Mouse (Mus musculus) retina, embryonic 14.5 days (tissue): Measurements from ENCODE around the gene Agap1.
"Not testable (repeated sequence)": the region's sequence is repeated elsewhere in the genome, so short reads cannot be mapped to it uniquely, and the experiment has no call there.

Source experiments
- DNase-seq: peaks from one replicate; pipeline ENCODE4 v3.0.0-alpha.2; 2015; ENCODE audit warnings: low spot score

Gene Agap1

DNA sequence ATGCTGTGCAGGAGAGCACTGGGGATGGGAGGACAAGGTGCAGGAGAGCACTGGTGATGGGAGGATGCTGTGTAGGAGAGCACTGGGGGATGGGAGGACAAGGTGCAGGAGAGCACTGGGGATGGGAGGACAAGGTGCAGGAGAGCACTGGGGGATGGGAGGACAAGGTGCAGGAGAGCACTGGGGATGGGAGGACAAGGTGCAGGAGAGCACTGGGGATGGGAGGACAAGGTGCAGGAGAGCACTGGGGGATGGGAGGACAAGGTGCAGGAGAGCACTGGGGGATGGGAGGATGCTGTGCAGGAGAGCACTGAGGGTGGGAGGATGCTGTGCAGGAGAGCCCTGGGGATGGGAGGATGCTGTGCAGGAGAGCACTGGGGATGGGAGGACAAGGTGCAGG is 47.3 kb downstream of the Agap1 start:
- not testable (repeated sequence) for DNase-seq

DNA sequence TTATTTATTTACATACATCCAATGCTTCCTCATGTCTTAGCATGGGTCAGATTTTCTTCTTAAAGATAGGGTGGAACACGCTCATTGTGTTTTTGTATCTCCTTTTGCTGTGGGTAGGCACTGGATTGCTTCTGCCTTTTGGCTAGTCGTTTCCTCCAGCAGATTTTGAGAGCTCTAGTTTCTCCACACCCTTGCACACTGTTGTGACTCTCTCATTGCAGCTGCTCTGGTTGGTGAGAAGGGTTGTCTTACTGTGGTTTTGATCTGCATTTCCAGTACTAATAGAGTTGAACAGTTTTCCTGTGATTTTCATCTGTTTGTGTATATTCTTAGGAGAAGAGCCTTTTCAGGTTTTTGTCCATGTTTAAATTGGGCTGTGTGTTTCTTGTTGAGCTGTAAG is 54.6 kb downstream of the Agap1 start:
- no peak for DNase-seq

DNA sequence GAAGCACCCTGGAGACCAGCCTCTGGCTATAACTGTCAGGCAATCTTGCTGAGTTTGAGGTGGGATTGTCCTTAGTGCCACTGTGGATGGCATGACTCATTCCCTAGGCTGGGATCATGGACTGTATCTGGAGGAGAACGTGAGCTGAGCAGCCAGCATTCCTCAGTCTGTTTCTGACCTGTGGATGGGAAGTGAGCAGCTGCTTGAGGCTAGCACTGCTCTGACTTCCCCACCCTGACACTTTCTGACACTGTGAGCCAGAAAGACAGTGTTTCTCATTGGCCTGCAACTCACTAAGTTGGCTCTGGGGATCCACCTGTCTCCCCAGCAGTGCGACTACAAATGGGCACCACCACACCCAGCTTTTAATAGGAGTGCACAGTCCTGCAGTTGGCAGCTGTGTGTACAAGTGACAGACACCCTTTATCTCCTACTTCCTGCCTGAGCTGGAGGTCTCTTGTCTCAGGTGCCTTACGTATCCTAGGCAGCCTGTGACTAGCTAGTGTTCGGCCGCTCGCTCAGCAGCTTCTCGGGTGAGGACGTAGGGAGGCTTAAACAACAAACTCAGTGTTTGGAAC is 55.2 kb downstream of the Agap1 start:
- DNase-seq, result no peak

DNA sequence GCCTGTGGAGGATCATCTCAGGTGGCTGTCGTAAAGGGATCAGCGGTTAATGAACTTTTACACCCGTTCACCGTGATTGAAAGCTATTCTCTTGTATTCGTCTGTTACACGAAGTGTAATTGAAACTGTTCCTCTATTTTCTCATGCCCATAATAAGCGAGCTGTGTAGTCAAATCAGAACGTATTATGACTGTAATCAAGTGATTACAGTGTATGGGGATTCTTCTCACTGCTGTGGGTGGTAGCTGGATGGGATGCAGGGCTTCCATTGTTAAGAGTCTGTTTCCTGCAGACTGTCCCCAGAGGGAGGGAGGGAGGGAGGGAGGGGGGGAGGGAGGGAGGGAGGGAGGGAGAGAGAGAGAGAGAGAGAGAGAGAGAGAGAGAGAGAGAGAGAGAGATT is 56.1 kb downstream of the Agap1 start:
- no peak for DNase-seq

- DNase-seq, result no peak
Observed at GRCm38 (mm10) chr1:89513616-89514283, 59.1 kb downstream of the Agap1 start.

- DNase-seq, result no peak
Observed at GRCm38 (mm10) chr1:89515808-89516560, 61.4 kb downstream of the Agap1 start.

GRCm38 (mm10) chr1:89517817-89518216 is 63.2 kb downstream of the Agap1 start:
- DNase-seq, result no peak

DNA sequence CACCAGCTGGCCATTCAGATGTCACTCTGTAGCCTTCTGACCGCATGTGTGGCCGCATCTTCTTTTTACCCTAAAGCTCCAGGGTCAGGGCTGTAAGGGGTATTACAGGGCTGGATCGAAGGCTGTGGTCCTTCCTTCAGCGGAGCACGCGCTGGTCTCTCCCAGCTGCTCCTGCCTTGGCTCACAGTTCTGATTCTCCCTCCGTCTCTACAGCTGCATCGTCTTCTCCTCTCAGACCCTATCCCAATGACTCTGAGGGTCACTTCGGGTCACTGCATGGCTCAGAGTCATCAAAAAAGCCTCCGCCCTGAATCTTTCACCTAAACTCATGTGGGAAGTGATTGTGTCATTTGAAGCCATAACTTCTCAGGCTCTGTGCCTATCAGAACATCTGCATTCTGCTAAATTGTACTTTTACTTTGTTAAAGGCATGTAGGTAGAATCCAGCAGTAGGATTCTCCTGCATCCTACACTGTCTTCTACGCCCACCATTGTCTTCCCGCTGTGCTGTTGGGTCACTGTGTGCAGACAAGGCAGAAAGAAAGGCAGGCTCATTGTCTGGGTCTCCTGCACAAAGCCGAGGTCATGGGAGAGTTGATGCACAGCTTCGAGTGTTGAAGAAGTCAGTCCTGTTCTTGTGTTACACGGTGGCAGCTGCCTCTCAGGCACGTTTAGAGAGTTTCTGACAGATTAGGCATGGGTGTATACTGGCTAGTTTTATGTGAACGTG is 65.5 kb downstream of the Agap1 start:
- no peak for DNase-seq

DNA sequence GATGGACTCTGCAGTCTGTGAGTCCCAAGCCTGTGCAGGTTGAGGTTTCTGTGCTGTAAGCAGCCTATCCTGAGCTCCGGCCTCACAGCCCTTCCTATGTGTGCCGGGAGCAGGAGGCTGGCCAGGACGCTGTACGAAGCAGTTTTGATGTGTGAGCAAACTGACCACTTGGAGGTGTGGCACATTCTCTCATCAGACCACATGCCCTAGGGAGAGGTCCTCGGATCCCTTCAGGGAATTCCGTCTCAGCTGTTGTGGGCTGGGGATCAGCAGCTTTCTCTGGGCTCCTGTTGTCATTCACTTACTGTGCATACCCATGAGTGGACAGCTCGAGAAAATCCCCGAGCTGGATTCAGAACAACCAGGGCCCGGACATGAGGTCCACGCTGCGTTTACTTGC is 66.8 kb downstream of the Agap1 start:
- DNase-seq, result no peak

DNA sequence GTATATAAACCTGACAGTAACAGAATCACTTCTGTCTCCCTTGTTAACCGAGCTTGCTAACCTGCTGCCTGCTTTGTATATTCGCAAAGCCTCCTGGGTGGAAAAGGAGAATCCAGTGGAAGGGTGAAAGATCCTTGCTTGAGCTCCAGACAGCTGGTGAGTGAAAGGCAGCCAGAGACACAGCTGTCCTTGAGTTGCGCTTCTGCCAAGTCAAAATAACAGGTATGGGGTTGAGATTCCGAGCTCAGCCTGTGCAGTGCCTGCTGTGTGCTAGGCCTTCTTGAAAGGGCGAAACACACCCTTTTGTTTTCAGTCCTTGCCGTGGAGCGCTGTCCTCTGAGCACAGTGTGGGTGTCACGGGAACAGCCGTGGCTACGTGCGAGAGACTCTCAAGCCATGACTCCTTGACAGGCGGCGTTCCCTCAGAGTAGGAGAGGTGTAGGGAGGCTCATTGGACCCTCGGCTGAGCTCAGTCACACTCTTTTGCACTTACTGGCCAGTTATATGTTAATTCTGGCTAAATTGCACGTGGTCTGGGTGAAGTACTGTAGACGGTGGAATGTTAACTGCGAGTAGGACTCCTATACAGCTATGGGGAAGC is 67.4 kb downstream of the Agap1 start:
- no peak for DNase-seq

- DNase-seq, result peak; percentile 95
Observed at GRCm38 (mm10) chr1:89524369-89524768, 69.8 kb downstream of the Agap1 start.

DNA sequence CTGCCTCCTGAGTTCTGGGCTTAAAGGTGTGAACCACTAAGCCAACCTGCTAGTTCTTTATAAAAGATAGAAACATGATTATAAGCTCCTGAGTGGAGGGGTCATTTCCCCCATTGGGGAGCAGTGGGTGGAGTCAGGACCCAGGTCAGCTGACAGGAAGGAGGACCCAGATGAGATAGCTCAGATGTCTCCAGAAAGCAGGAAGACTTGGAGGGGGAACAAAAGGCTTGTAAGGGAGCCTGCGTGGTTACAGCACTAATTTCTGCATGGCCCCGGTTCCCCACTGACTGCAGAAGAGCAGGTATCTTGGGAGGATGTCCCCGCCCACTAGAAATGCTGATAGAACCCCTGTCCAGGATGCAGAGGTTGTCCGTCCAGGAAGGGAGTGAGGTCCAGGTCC is 70.4 kb downstream of the Agap1 start:
- no peak for DNase-seq

DNA sequence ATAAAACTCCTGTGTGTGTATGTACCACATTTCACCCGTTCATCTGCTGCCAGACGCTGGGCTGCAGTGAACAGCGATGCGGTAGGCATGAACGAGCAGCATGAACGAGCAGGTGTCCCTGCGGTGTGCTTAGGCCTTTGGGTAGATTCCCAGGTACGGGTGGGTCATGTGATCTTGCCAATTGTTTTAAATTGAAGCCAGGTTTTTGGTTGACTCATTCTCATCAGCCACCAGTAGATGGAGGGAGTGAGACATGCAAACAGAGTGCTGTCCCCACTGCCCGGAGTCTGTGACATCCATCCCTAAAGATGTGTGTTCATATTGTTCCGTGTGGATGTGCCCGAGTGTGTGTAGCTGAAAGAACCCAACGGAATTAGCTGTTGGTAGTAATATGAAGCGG is 71.2 kb downstream of the Agap1 start:
- DNase-seq, result peak; percentile 73

DNA sequence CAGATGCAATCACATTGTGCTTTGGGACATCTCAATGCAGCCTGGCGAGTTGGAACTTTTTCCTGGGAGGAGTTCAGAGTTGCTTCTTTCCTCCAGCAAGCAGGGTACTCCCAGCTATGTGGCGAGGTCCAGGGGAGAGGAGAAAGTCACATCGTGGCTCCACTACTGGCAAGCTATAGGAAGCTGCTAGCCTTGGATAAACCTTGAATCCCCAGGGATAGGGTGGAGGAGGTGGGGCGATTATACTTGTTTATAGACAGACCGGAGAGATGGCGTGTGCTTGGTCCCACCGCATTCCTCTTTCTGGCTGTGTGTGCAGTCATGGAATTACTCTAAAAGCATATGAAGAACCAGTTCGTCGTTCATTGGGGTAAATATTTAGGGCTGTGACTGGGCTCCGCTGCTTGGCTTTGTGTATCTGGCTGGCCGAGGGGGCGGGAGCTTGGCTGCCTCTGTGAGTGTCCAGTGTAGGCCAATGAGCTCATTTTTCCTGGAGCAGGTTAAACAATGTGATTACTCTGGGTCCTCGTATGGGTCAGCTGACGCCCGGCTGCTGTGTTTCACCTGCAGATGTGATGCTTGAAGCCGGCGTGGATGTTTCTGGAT is 74.2 kb downstream of the Agap1 start:
- no peak for DNase-seq

GRCm38 (mm10) chr1:89533702-89534101 is 79.1 kb downstream of the Agap1 start:
- DNase-seq, result no peak

DNA sequence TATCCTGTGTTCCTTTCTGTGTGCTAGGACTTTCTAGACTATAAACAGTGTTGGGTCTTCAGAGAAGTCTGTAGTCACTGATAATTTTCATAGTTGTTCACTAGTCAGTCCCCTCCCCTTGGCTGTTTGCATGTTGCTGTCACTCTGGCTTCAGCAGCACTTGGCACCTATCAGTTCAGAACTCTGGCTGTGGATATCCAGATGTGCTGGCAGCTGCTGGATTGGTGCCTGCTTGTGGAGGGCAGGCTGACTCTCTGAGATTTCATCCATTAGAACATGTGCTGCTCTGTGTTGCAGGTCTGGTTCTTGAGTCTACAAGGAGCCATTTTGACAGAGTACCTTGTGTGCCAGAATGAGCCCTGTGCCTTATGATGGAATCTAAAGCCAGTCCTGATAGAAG is 80.6 kb downstream of the Agap1 start:
- no peak for DNase-seq

DNA sequence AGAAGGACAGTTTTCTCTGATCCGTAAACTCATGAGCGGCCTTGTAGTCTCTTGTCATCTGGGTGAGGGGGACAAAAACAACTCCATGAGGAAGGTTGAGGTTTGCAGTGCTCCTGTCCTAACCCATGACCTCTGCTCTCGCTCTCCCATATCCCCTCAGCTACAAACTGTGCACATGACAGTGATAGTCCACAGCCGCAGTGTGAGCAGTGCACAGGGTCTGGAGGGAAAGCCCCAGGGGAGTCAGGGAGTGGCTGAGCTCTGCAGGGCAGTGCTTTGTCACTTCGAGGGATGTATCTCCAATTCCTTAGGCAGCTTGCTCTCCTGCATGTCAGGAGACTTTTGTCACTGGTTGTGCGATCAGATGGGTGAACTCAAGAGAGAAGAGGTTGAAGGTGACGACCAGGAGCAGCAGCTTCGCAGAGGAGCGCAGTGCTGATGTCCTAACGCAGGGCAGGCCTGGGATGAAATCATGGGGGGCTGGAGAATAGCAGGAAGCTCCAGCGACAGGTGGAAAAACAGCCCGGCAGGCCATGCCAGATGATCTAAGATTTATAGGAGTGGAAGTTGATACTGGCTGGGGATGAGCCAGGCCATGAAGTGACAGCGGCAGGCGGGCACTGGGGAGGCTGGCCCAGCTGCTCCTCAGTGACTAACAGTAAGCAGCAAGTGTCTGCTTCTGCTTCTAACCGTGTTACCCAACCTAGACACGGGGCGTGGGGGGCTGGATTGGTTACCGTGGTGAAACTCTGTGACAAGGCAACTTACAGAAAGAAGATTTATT is 83.7 kb downstream of the Agap1 start:
- no peak for DNase-seq

GRCm38 (mm10) chr1:89539127-89539526 is 84.5 kb downstream of the Agap1 start:
- DNase-seq, result no peak

DNA sequence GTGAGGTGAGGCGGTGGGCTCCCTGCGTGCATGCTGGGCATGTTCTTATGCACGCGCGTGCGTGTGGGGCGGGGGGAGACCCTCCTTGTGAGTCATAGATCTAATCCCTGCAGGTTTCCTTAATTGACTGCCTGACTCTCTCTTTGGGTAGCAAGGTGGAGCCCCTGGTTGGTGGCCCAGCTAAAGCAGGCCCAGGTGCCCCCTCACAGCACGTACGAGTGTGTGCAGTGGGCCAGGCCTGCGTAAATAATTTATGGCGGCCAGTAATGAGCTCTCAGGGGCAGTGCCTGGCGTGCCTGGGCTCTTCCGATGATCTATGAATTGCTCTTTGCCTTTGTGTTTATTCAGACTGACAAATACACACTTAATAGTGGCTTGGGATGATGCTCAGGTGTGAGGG is 86.5 kb downstream of the Agap1 start:
- DNase-seq, result peak; percentile 49

DNA sequence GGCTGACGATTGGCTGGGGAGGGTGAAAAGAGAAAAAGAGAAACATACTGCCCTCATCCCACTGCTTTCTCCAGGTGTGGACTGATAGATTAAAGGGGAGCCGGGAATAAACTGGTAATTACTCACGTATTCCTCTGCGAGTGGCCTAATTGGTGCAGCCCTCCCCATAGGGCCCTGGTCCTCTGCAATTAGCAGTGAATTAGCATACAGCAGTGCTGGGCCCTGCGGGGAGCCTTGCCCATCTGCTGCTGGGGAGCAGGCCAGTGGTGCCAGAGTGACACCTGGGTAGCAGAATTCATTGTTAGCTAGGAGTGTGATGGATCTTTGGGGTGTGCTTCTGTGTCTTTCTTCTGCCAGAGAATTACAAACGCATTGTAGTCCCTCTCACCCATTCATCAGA is 87.9 kb downstream of the Agap1 start:
- no peak for DNase-seq

DNA sequence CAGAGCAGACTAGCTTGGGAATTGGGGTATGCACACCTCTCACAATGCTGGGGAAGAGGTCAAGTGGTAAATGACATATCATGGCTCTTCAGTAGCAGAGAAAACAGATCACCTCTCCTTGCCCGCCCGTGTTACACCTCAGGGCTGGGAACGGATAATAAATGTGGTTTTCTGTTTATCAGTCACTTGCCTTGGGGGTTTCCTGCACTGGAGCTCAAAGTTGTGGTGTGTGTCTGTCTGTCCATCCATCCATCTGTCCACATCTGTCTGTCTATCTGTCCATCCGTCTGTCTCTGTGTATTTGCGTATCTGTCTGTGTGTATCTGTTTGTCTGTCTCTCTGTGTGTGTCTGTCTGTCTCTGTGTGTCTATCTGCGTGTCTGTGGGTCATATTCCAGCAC is 88.7 kb downstream of the Agap1 start:
- no peak for DNase-seq
